Mouse (Mus musculus) kidney, adult 8-10 months (tissue): ENCODE data around the gene Pparg.

Experiments used
- DNase-seq, 2 experiments: peaks; one replicate each; pipeline ENCODE4 v3.0.0; 2022

The Pparg gene

GRCm38 (mm10) chr6:115361606-115362462 lies 1.1 kb downstream of the Pparg start:
- peak in 1 of 2 experiments; percentile 9 for DNase-seq

DNA sequence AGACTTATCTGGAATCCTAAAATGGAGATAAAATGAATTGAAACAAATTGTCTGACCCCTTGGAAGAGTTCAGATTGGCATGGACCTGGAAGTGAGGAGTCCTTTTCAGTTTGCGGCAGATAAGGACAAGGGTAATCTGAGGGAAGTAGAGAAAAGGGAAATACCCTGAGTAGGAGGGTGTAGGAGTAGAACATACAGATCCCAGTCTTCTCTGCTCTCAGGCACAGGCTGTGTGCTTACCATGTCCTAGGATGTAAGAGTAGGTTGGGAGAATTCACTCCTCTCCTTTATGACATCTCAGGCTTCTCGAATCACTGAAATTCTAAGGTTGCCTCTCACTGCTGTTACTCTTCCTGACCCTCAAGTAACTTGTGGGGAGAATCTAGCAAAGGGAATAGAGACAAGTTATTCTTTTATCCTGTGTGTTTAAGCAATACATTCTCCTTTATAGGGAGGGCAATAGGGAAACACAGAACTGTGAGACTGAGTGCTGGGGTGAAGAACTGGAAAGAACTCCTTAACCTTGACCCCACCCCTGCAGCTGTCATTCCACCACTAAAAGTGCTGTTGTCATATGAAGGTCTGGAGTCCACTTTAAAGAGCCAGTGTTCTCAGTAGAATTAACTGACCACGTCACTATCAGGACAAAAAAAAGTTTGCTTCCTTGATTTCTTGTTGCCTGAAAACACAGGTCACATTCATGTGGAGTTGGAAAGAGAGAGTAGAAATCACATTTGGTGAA lies 6.3 kb downstream of the Pparg start:
- DNase-seq = no peak

DNA sequence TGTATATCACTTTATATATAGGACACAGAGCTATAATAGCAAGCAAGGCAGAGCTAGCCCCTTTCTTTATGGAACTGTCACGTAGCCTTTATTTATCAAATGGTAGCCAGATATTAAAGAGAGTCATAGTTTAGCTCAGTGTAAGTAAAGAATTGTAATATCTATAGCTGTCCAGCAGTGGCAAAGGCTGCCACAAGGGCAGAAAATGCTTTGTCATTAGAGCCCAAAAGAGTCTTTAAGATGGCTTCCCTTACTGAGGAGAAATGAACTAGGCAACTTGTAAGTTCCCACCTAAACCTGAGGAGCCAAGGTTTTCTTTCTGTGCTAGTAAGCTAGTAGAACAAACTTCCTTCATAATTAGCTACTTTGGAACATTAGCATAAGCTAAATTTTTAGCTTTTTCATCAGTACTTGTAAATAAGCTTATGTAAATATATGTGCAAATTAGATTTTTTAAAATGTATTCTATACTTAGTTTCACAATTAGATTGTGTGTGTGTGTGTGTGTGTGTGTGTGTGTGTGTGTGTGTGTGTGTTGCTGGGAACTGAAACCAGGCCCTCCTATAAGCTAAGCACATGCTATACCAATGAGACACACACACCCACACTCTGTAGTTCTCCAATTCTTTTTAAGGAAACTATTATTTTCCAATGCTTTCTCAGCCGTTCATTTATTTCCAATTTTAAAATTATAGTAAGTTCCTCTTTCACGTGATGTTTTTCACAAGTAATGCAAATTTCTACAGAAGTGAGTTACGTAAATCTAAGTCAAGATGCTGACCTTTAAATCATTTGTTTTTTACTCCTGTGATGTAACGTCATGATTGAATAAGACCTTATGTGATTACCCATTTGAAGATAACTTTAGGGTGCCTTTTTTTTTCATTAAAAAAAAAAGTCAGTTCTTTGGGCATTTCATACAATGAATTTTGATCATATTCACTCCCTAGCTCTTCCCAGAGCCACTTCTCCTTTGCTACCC lies 14.4 kb downstream of the Pparg start:
- DNase-seq = no peak

DNA sequence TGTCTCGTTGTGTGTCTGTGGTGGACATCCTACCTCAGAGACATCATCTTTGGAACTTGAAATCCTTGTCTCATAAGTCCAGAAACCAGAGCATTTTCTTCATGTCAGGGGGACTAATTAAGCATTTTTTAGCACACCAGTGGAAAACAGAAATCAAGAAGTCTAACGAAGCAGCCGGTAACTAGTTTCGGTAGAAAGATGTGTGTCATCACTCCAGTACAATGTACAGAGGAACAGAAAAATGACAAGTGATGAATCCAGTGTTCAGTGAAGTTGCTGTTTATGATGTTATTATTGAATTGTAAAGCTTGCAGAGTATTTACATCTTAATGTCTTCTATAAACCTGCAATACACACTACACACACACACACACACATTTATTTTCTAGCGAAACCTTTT lies 19.8 kb downstream of the Pparg start:
- DNase-seq = no peak

DNA sequence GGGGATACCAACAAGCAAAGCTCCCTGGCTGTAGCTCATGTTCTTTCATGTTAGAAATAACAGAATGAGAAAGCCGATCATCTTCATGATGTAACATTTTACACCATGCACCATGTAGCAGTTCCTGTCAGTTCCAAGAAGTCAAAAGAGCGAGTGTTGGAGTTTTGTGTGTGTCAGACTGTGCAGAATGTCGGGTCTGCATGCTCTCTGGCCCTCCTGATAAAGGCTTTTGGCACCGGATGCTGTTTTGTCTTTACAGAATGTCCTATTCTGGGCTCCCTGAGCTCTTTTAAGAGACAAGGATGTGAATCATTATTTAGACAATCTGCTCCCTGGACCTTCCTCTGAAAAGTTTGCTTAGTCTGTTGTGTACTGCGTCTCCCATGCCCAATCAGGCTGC lies 22.0 kb downstream of the Pparg start:
- DNase-seq = peak; percentile 18 to 27

GRCm38 (mm10) chr6:115389945-115390540 lies 29.3 kb downstream of the Pparg start:
- DNase-seq = no peak

DNA sequence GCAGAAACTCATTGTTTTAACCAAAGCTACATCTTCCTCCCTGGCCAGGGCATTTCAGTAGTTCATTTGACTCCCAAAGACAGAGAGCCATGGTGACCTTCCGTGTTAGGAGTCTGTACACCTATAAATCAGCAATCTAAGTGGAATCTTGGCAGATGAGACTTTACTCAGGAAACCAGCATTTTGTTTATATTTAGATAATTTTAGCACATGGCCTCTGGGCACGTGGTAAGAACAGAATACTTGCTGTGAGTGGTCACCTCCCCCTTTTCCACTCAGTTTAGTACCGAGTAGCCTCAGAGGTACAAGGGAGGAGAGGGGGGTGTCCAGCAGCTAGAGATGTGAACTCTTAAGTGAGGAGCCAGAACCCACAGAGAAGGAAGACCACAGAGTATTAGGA lies 36.2 kb downstream of the Pparg start:
- peak; percentile 10 to 13 for DNase-seq

DNA sequence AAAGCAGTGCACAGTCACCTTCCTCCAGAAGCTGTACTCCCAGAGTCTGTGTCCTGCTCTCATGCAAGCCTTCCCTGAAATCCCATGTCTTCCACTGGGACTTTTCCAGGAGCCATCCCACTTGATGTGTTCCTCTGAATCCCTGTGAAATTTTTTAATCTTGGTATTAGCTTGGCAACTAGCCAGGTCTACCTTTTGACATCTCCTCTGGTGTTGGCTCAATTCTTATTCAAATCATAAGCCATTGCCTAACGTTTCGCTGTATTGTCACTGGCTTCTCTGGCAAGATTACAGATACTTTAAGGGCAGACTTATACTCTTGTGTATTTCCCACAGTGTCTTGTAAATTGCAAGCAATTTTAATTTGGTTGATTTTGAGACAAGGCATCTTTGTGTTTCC lies 43.6 kb downstream of the Pparg start:
- DNase-seq = no peak

DNA sequence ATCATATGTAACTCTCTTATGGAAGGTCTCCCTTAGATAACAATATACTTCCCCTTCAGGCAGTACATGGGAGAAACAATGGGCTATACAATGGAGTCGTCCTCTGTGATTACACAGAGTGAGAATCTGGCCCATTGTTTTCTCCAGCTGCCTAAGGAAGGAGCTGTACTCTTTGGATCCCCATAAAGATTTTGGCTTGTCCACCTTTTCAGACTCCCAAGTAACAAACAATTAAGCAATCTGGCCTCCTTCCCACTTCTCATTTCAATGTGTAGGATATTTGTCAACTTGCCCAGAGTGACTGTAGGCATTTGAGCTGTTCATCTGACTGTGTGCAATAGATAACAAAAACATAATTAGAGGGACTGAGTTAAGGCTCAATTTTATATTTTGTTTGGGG lies 50.7 kb downstream of the Pparg start:
- DNase-seq = no peak

- no peak for DNase-seq
These were observed 57.4 kb downstream of the Pparg start for GRCm38 (mm10) chr6:115418171-115418570.

- no peak for DNase-seq
These were observed 58.2 kb downstream of the Pparg start for GRCm38 (mm10) chr6:115418964-115419363.

DNA sequence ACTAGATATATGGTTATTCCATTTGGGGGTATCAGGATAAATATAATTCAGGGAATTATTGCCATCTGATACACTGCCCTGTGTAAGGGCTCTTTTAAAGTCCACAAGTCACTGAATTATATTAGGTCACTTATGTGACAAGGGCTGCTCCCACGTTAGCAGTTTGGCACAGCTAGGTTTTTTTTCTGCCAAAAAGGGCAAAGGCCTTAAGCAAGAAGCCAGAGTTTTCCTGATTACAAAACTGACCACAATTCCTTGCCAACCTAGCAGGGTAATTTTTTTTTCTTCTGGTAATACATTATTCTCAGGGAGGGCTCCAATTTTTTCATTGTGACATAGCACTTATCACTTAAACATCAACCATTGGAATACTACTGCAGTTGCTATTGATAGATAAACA lies 60.2 kb downstream of the Pparg start:
- peak; percentile 78 to 84 for DNase-seq

DNA sequence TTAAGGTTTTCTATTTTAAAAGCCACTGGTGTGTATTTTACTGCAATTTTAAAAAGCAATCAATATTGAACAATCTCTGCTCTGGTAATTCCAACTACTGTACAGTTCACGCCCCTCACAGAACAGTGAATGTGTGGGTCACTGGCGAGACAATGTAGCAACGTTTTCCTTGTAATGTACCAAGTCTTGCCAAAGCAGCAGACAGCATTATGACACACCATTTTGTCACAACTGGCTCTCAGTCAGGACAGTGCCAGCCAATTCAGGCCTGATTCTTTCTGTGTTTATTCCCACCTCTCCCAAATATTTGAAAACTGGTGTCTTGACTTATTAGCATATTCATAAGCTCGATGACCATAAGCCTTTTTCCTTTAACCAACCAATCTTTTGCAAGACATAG lies 60.9 kb downstream of the Pparg start:
- no peak for DNase-seq

DNA sequence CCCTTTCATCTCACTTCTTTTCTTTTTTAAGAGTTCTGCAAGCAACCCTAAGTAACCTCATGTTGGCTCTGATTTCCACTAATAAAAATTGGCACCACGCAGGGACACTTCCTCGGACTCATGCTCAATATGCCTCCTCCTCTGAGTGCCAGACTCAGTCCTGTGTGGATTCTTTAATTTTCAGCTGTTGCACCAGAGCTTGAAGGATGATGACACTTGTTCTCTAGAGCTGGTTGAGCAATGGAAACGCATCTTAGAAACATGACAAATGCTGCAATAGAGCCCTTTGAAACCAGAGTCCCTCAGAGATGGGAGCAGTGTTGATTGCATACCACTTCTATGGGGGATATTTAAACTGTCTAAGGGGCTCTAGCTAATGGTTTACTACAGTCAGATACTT lies 63.7 kb downstream of the Pparg start:
- no peak for DNase-seq

DNA sequence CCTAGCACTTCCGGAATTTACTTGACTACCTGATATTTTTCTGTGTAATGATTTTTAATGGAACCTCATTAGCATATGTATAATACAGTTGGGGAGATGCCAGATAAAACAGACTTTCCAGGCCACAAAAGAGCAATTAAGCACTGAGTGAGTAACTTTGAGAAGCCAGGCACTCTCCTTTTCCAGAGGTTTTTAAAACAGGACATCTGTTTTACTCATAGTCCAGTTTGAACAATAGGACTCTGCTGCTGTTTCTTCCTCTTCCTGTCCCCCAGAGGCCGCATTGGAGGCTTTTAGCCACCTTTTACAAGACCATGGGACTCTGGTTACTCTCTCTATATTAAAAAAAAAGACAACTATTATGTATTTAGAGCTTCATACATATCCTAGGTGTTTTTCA lies 72.0 kb downstream of the Pparg start:
- peak in 1 of 2 experiments; percentile 12 for DNase-seq

GRCm38 (mm10) chr6:115434054-115434453 lies 73.3 kb downstream of the Pparg start:
- no peak for DNase-seq

DNA sequence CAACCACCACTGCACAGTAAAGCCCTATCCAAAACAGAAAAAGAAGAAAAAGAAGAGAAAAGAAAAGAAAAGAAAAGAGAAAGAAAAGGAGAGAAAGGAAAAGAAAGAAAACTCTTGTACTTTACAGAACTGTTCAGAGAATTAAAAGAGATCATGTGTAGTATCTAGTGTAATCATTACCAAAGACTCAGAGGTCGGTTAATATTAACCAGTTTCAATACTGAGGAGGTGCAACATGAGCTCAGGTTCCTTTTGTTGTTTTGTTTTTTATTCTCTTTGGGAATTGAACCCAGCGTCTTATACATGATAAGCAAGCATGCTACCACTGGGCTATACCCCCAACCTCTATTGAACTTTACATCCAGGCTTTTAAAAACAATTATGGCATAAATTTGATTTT lies 74.1 kb downstream of the Pparg start:
- peak in 1 of 2 experiments; percentile 9 for DNase-seq

DNA sequence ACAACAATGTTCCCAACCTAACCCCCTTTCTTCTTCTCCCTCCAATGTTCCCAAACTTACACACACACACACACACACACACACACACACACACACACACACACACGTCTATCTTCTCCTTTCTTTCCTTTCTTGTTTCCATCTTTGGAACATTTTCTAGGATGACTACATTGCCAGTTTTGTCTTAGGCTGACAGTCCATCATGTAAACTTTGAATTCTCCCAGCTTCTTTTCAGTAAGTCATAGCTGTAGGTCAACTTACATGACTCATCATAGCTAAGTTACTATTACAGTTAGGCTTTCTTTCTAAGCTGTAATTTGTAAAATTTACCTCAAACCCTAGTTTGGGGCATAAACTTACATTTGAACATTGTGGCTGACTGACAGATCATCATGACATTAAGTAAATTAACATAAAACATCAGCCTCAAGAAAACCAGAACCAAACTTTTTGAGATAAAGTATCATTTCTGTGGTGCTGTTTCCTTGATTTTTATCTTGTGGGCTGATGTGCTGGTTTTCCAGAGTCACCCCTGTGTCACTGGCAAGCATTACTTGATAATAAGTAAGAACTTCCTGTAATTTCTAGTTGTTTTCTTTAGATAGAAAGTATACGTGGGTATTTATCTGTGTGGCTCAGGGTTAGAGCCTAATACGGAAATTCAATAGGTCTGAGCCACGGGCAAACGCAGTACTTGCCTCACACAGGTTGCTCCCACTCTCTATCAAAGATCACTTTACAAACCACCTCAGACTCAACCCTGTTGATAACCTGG lies 79.7 kb downstream of the Pparg start:
- no peak for DNase-seq

DNA sequence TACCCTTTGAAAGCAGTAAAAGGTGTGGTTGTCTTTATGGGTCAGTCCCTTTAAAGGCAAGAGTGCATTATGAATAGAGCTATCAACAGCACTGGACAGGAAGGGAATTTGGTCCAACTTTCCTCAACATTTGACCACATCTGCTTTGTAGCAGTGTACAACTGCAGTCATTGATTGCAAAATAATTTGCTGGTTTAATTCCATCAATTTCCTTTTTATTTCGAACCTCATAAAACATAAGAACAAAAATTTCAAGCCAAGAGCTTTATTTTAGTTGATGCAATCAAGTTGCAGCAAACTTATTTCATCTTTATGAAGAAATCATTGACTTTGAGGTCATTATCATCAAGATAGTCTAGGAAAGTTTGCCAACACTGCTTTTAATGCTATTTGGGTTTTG lies 91.8 kb downstream of the Pparg start:
- DNase-seq = no peak

- DNase-seq = peak; percentile 65 to 77
These were observed 102.1 kb downstream of the Pparg start for GRCm38 (mm10) chr6:115462743-115463337.

DNA sequence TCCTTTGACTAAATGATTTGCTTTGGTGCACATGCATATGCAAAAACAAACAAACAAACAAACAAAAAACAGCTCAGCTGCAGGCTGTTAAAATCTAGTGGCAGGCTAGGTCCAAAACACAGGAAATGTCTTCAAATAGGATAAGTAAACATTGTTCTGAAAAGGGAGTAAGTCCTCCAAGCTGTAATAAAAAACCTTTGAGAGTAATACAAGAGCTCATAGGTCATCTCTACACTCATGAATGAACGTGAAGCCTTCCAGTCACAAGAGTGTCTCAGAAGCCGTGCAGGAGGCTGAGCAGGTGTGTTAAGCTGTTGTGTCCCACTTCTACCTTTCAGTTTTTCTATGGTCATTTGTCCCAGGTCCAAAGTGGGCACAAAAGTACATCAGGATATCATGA lies 102.6 kb downstream of the Pparg start:
- no peak for DNase-seq
